Mouse (Mus musculus): Measurements from ENCODE around the gene Pef1.

Gene Pef1

DNA sequence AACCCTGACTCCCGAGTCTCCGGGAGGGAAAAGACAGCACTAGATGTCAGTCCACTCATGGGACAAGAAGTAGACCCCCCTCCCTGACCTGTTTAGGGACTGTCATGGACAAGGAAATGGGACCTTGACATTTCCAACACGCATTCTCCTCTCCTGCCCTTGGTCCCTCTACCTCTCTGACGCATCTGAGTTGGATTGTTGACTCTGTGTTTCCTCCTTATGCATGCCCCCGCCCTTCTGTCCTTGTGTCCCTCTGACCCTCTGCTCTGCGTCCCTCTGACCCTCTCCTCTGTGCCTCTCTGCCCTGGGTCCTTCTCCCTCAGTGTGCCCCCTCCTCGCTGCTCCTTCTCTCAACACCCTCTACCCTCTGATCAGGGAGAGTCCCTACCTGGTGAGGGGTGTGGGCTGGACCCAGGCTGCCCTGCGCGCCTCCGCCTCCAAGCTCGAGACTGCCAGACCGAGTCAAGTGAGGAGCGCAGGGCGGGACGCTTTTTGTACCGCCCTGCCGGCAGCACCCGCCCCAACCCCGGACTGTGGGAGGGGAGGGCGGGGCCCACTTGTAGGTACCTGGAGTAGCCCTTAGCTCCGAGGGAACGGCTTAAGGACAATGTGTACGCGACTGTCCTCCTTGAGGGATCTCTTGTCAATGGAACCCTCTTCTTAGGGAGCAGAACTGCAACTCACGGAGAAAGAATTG lies 72.1 kb downstream of the Pef1 start:
- no peak for DNase-seq (ENCODE audit: low spot score)

DNA sequence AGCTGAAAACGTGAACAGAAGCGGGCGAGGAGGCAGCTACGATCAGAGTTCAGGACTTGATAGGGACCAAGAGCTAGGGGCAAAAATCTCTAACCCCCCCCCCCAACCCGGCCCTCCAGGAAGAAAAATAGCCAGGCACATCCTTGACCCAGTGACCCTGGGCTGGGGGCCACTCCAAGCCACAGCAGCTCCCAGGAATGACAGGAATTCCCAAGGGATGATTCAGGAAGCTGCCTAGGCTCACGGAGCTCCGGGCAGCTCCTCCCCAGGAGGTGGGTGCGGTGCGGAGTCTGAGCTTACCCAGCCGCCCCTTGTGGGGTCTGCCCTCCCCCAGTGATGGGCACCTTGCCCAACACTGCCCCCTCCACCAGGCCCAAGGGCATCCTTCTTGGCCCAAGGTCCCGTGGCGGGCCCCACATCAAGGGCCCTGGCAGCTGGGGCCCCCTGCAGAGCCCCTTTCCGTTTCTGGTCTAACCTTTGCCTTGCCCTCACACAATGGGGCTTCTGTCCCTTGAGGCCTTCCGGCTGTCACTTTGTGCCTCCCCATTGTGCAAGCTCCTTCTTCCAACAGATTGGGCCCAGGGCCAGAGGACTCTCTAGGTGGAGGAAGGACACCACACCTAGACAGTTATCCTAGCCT lies 72.8 kb downstream of the Pef1 start, which contains the start of gene Tinagl1:
Gene Tinagl1, minus strand, starts transcription at position 51 of the 640 bp plus-strand sequence.
- DNase-seq (ENCODE audit: low spot score), result no peak

DNA sequence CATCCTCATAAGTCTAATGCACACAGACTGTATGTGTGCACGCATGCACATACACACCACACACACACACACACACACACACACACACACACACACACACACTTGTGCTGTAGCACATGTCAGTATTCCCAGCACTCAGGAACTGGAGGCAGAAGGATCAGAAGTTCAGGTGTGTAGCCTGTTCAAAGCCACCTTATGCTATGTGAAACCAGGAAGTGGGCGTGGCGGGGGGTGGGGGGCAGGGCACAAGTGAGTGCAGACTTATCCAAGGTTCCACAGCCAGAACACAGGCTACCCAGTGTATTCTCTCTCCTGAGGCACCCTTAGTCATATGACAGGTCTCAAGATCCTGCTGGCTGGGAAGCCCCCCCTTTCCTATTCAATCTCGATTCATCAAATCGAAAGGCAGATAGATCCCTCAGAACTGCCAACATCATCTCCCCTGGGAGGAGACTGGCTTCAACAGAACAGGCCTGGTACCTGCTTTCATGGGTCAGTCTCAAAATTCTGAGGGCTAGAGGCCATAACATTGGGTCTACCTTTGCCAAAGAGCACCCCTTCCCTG lies 73.9 kb downstream of the Pef1 start:
- no peak for DNase-seq (ENCODE audit: low spot score)

DNA sequence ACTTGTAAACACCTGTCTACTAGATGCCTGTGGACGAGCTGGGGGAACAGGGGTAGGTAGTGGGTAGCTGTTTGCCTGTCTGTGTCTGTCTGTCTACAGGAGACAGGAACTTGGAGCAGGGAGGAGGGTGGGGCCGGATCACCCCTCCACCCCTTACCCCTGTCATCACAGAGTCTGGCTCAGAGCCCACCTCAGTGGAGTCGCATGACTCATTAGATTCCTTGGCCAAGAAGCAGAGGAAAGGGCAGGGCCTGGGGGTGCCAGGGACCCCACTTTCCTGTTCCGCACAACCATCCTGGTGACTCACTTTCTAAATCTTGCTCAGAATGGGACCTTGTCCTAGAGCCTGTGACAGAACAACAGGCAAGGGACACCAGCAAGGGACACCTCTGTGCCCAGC lies 74.7 kb downstream of the Pef1 start:
- DNase-seq (ENCODE audit: low spot score), result no peak

DNA sequence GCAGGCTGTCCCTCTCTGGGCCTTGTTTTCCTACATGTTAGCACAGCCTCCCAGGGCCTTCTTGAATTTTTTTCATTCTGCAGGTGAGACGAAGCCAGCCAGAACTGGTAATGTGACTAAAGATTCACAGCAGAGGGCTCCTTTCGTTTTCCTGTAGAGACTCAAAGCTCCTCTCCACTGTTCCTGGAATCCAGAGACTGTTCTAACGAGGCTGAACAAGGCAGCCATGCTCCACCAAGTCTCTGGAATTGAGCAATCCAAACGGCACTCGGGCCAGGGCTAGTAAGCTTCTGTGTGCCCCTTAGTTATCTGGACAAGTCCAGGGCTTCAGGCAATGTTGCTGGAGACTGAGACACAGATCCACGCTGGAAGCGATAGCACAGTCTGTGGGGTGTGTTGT lies 75.2 kb downstream of the Pef1 start:
- no peak for DNase-seq (ENCODE audit: low spot score)
